Mouse (Mus musculus): ENCODE measurements at regions not wholly inside any gene's neighbourhood (a gene's known extent, or its start where the extent isn't known, plus 50 kb on each side); places are given as distances from the start of the nearest gene placed in this dataset.

DNA sequence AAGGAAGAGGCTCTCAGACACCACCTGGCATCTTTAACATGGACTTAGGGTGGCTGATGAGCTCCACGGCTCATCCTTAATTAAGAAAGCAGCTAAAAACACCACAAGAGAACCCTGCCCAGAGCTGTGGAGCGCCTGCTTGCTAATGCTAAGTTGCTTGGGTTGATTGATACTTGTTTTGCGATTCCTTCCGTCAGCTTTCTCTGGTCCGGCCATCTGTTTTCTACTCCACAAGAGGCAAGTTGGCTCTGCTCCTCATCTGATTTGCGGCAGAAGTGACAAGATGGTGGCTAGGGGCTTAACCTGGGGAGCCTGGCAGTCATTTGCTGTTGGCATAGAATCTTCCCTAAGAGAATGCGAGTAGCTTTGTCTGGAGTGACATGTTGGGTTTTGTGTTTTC, 891.6 kb upstream of the Fam160b2 start:
- H3K9me3 ChIP-seq (replicated peaks): peaks cover 8% of the 10 kb centered on the region
- ATAC-seq (ENCODE audit: extremely low read depth, insufficient number of reproducible peaks, low FRiP score, poor library complexity, severe bottlenecking) (no peak), DNase-seq (ENCODE audit: low spot score) (no peak)
- H3K36me3 ChIP-seq (replicated peaks): no peaks in the 10 kb centered on the region
- no peak for TF ChIP-seq TAL1 (conservative IDR thresholded peaks at IDR 0.05; ENCODE audit: low read depth, low read length)
- TF ChIP-seq GATA2 (IDR thresholded peaks at IDR 0.05; ENCODE audit: borderline replicate concordance, low read depth, low read length): no peak
- TF ChIP-seq POLR2AphosphoS5 (IDR thresholded peaks at IDR 0.05; ENCODE audit: insufficient replicate concordance, low read depth, low read length): no peak
- H3K27me3 ChIP-seq (ENCODE audit: insufficient read depth, low read length): no peaks in the 10 kb centered on the region
- H3K4me1 ChIP-seq (ENCODE audit: insufficient read depth, low read depth, low read length): no peaks in the 10 kb centered on the region
- no peak overlapping the region for H3K4me3 ChIP-seq (ENCODE audit: low read depth, low read length)

DNA sequence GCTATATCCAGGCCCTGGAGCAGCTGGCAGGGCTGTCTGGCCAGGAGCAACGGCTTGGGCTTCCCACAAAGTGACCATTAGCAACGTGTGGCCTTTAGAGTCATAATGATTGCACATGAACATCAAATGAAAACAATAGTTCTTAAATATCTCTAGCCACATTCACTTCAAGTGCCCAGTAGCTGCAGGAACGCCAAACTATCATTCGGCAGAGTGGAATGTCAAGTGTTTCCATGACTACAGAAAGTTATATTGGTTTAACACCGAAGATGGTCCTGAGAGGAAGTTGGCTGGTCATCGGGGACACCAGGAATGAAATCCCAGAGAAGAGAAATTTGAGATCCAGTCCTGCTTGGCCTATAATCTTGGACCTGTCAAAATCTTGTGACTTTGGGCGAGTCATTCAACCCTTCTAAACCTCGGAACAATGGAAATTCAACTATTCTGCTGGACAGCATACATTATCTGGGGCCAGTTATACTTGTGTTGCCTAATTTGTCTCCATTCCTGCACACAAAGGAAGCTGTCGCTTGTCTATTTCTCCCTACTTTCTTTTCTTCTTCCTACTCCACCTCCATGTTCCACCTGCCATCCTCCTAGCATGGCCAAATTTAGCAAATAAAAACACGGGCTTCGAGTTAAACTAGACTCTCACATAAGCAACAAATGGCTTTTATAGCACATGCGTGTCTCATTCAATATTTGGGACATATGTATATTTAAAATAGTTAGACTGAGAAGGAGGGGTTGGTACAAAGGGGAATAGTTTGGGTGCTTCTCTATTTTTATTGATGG, 886.7 kb upstream of the Fam160b2 start:
- Histone ChIP-seq H3K4me1 (ENCODE audit: insufficient read depth, low read depth, low read length) (no peaks in the 10 kb centered on the region), H3K27me3 (ENCODE audit: insufficient read depth, low read length) (no peaks in the 10 kb centered on the region), H3K4me3 (ENCODE audit: low read depth, low read length) (no peak overlapping the region), H3K9me3 (replicated peaks) (peaks cover 7% of the 10 kb centered on the region), H3K36me3 (replicated peaks) (no peaks in the 10 kb centered on the region)
- DNase-seq (ENCODE audit: low spot score) (no peak), ATAC-seq (ENCODE audit: extremely low read depth, insufficient number of reproducible peaks, low FRiP score, poor library complexity, severe bottlenecking) (no peak)
- TF ChIP-seq CTCF (IDR thresholded peaks at IDR 0.05; ENCODE audit: low read depth, low read length): no peak

GRCm38 (mm10) chr14:71475656-71476055, 876.0 kb upstream of the Fam160b2 start:
- no peak for ATAC-seq (ENCODE audit: extremely low read depth, insufficient number of reproducible peaks, low FRiP score, poor library complexity, severe bottlenecking)

GRCm38 (mm10) chr14:71473907-71474306, 874.3 kb upstream of the Fam160b2 start:
- DNase-seq (ENCODE audit: low spot score) (no peak), ATAC-seq (ENCODE audit: extremely low read depth, insufficient number of reproducible peaks, low FRiP score, poor library complexity, severe bottlenecking) (no peak)
- H3K36me3 ChIP-seq (replicated peaks): no peaks in the 10 kb centered on the region
- TF ChIP-seq GATA2 (IDR thresholded peaks at IDR 0.05; ENCODE audit: borderline replicate concordance, low read depth, low read length): no peak
- TF ChIP-seq POLR2AphosphoS5 (IDR thresholded peaks at IDR 0.05; ENCODE audit: insufficient replicate concordance, low read depth, low read length): no peak
- no peak for TF ChIP-seq GATA1 (IDR thresholded peaks at IDR 0.05; ENCODE audit: borderline replicate concordance, low read length)
- no peak for TF ChIP-seq TAL1 (conservative IDR thresholded peaks at IDR 0.05; ENCODE audit: low read depth, low read length)
- TF ChIP-seq CTCF (IDR thresholded peaks at IDR 0.05; ENCODE audit: low read depth, low read length): no peak
- H3K9me3 ChIP-seq (replicated peaks): no peaks in the 10 kb centered on the region
- no peaks in the 10 kb centered on the region for H3K4me1 ChIP-seq (ENCODE audit: insufficient read depth, low read depth, low read length)
- H3K4me3 ChIP-seq (ENCODE audit: low read depth, low read length): no peak overlapping the region
- no peaks in the 10 kb centered on the region for H3K27me3 ChIP-seq (ENCODE audit: insufficient read depth, low read length)

More at GRCm38 (mm10) chr14:71475656-71476055, 876.0 kb upstream of the Fam160b2 start:
- Histone ChIP-seq H3K27me3 (ENCODE audit: insufficient read depth, low read length) (no peaks in the 10 kb centered on the region), H3K9me3 (replicated peaks) (0 out of 2 replicates have a peak, but pooled peaks cover 3% of the 10 kb centered on the region), H3K4me1 (ENCODE audit: insufficient read depth, low read depth, low read length) (no peaks in the 10 kb centered on the region), H3K4me3 (ENCODE audit: low read depth, low read length) (no peak overlapping the region), H3K36me3 (replicated peaks) (no peaks in the 10 kb centered on the region)
- DNase-seq (ENCODE audit: low spot score): no peak
- TF ChIP-seq GATA2 (IDR thresholded peaks at IDR 0.05; ENCODE audit: borderline replicate concordance, low read depth, low read length): no peak
- TF ChIP-seq CTCF (IDR thresholded peaks at IDR 0.05; ENCODE audit: low read depth, low read length): no peak
- no peak for TF ChIP-seq GATA1 (IDR thresholded peaks at IDR 0.05; ENCODE audit: borderline replicate concordance, low read length)
- TF ChIP-seq POLR2AphosphoS5 (IDR thresholded peaks at IDR 0.05; ENCODE audit: insufficient replicate concordance, low read depth, low read length): no peak
- no peak for TF ChIP-seq TAL1 (conservative IDR thresholded peaks at IDR 0.05; ENCODE audit: low read depth, low read length)

GRCm38 (mm10) chr14:71432364-71432763, 832.7 kb upstream of the Fam160b2 start:
- H3K4me1 ChIP-seq (ENCODE audit: insufficient read depth, low read depth, low read length): no peaks in the 10 kb centered on the region
- H3K4me3 ChIP-seq (ENCODE audit: low read depth, low read length): no peak overlapping the region
- TF ChIP-seq GATA2 (IDR thresholded peaks at IDR 0.05; ENCODE audit: borderline replicate concordance, low read depth, low read length): no peak
- no peak for TF ChIP-seq TAL1 (conservative IDR thresholded peaks at IDR 0.05; ENCODE audit: low read depth, low read length)
- no peak for TF ChIP-seq GATA1 (IDR thresholded peaks at IDR 0.05; ENCODE audit: borderline replicate concordance, low read length)
- TF ChIP-seq CTCF (IDR thresholded peaks at IDR 0.05; ENCODE audit: low read depth, low read length): no peak
- no peak for TF ChIP-seq POLR2AphosphoS5 (IDR thresholded peaks at IDR 0.05; ENCODE audit: insufficient replicate concordance, low read depth, low read length)
- DNase-seq (ENCODE audit: low spot score) (no peak), ATAC-seq (ENCODE audit: extremely low read depth, insufficient number of reproducible peaks, low FRiP score, poor library complexity, severe bottlenecking) (no peak)
- no peaks in the 10 kb centered on the region for H3K36me3 ChIP-seq (replicated peaks)
- H3K27me3 ChIP-seq (ENCODE audit: insufficient read depth, low read length): no peaks in the 10 kb centered on the region
- H3K9me3 ChIP-seq (replicated peaks): peaks cover 20% of the 10 kb centered on the region
